Mouse (Mus musculus): ENCODE results near the gene Spata31d1d.
"Not testable (repeated sequence)": the region's sequence is repeated elsewhere in the genome, so short reads cannot be mapped to it uniquely, and the experiment has no call there.

Spata31d1d gene

GRCm38 (mm10) chr13:59741697-59742096 lies 10.1 kb upstream of the Spata31d1d start:
- POLR2A ChIA-PET = interaction anchor here in 2 of 4 experiments (0.7 to 6.5 kb wide), 6 partner anchors 8 to 85 kb away, joined by 3 to 28 read pairs (median 3); partner anchors contain the start of gene Isca1 (in 1 of the 2)
- CTCF ChIA-PET = interaction anchor here in 3 of 4 experiments (0.6 to 1.3 kb wide), 6 partner anchors 11 to 239 kb away, joined by 3 to 5 read pairs (median 3); no protein-coding TSS in a partner anchor

- ChIA-PET POLR2A (interaction anchor here in 2 of 4 experiments (0.8 to 6.5 kb wide), 7 partner anchors 9 to 84 kb away, joined by 3 to 28 read pairs (median 3); partner anchors contain the start of genes Isca1 (in 1 of the 2) and Spata31d1a (in 1 of the 2)), CTCF (interaction anchor here in 3 of 4 experiments (0.6 to 1.3 kb wide), 8 partner anchors 10 to 239 kb away, joined by 3 to 5 read pairs (median 3); no protein-coding TSS in a partner anchor)
Observed at GRCm38 (mm10) chr13:59741096-59741495, 9.5 kb upstream of the Spata31d1d start.

GRCm38 (mm10) chr13:59739397-59739796 lies 7.8 kb upstream of the Spata31d1d start:
- CTCF ChIA-PET = interaction anchor here in 2 of 4 experiments (0.6 to 0.9 kb wide), 2 partner anchors 10 to 29 kb away, joined by 3 read pairs; partner anchors contain the start of gene Spata31d1a (in 1 of the 2)

GRCm38 (mm10) chr13:59738455-59738854 lies 6.9 kb upstream of the Spata31d1d start:
- CTCF ChIA-PET = interaction anchor here in 2 of 4 experiments (0.6 to 1.2 kb wide), 3 partner anchors 29 to 323 kb away, joined by 3 read pairs; partner anchors contain the start of gene Spata31d1a (in 1 of the 2)
- POLR2A ChIA-PET = interaction anchor here in 1 of 4 experiments (1.4 kb wide), 1 partner anchor 8 kb away, joined by 3 read pairs; no protein-coding TSS in a partner anchor

More at GRCm38 (mm10) chr13:59739397-59739796, 7.8 kb upstream of the Spata31d1d start:
- POLR2A ChIA-PET = interaction anchor here in 2 of 4 experiments (1.1 to 1.5 kb wide), 3 partner anchors 9 to 13 kb away, joined by 3 to 4 read pairs (median 3); no protein-coding TSS in a partner anchor

- CTCF ChIA-PET = interaction anchor here in 2 of 4 experiments (0.6 to 1.9 kb wide), 8 partner anchors 9 to 71 kb away, joined by 3 to 9 read pairs (median 4); partner anchors contain the start of genes Spata31d1a (in 2 of the 2), 1700014D04Rik (in 1 of the 2) and Isca1 (in 1 of the 2)
- POLR2A ChIA-PET = interaction anchor here (0.6 to 2.6 kb wide), 16 partner anchors 9 to 615 kb away, joined by 3 to 17 read pairs (median 4); partner anchors contain the start of genes Isca1 (in 3 of the 4), 1700014D04Rik (in 1 of the 4) and Spata31d1a (in 1 of the 4)
Observed at GRCm38 (mm10) chr13:59735190-59735589, 3.6 kb upstream of the Spata31d1d start.

GRCm38 (mm10) chr13:59734347-59734746 lies 2.8 kb upstream of the Spata31d1d start:
- POLR2A ChIA-PET = interaction anchor here (0.5 to 2.6 kb wide), 26 partner anchors 9 to 1245 kb away, joined by 3 to 17 read pairs (median 4); partner anchors contain the start of genes Isca1 (in 3 of the 4), Spata31d1a (in 2 of the 4), 1700014D04Rik (in 1 of the 4) and Golm1 (in 1 of the 4)
- CTCF ChIA-PET = interaction anchor here (0.6 to 1.9 kb wide), 7 partner anchors 12 to 637 kb away, joined by 3 to 6 read pairs (median 3); partner anchors contain the start of genes Spata31d1a (in 2 of the 4) and Isca1 (in 1 of the 4)

GRCm38 (mm10) chr13:59733936-59734335 lies 2.4 kb upstream of the Spata31d1d start:
- ChIA-PET CTCF (interaction anchor here in 3 of 4 experiments (0.6 to 1.9 kb wide), 5 partner anchors 12 to 638 kb away, joined by 3 to 6 read pairs (median 3); partner anchors contain the start of gene Spata31d1a (in 1 of the 3)), POLR2A (interaction anchor here in 3 of 4 experiments (0.6 to 2.6 kb wide), 23 partner anchors 9 to 101 kb away, joined by 3 to 17 read pairs (median 4); partner anchors contain the start of genes Isca1 (in 3 of the 3), 1700014D04Rik (in 2 of the 3), Spata31d1a (in 2 of the 3) and Golm1 (in 1 of the 3))

- ChIA-PET POLR2A (interaction anchor here (0.6 to 2.3 kb wide), 36 partner anchors 9 to 335 kb away, joined by 3 to 17 read pairs (median 4); partner anchors contain the start of genes Isca1 (in 2 of the 4), Spata31d1a (in 2 of the 4), Agtpbp1 (in 1 of the 4) and Golm1 (in 1 of the 4)), CTCF (interaction anchor here (0.5 to 2.1 kb wide), 57 partner anchors 9 to 263 kb away, joined by 3 to 22 read pairs (median 4); partner anchors contain the start of genes Isca1 (in 4 of the 4), 1700014D04Rik (in 1 of the 4), Agtpbp1 (in 1 of the 4) and Golm1 (in 1 of the 4))
Observed at GRCm38 (mm10) chr13:59728378-59729093, 3.0 kb downstream of the Spata31d1d start.

- ChIA-PET POLR2A (interaction anchor here in 3 of 4 experiments (0.7 to 3.5 kb wide), 24 partner anchors 8 to 142 kb away, joined by 3 to 21 read pairs (median 3); partner anchors contain the start of genes Isca1 (in 2 of the 3), Agtpbp1 (in 1 of the 3), Naa35 (in 1 of the 3) and Spata31d1a (in 1 of the 3)), CTCF (interaction anchor here in 3 of 4 experiments (0.6 to 1.0 kb wide), 4 partner anchors 9 to 91 kb away, joined by 3 to 5 read pairs (median 3); partner anchors contain the start of gene Spata31d1a (in 1 of the 3))
Observed at GRCm38 (mm10) chr13:59726139-59726867, 5.2 kb downstream of the Spata31d1d start.

- POLR2A ChIA-PET, CTCF ChIA-PET: not testable (repeated sequence)
Observed at GRCm38 (mm10) chr13:59722089-59722488, 9.5 kb downstream of the Spata31d1d start.

GRCm38 (mm10) chr13:59719475-59719874 lies 12.1 kb downstream of the Spata31d1d start:
- ChIA-PET CTCF (interaction anchor here (0.6 to 2.1 kb wide), 8 partner anchors 9 to 1492 kb away, joined by 3 to 8 read pairs (median 4); partner anchors contain the start of gene Spata31d1a (in 1 of the 4)), POLR2A (interaction anchor here in 3 of 4 experiments (0.6 to 1.8 kb wide), 6 partner anchors 9 to 44 kb away, joined by 4 to 5 read pairs (median 4); partner anchors contain the start of genes Golm1 (in 1 of the 3) and Spata31d1a (in 1 of the 3))

GRCm38 (mm10) chr13:59718857-59719440 lies 12.6 kb downstream of the Spata31d1d start:
- CTCF ChIA-PET = interaction anchor here in 3 of 4 experiments (0.6 to 2.1 kb wide), 6 partner anchors 9 to 1491 kb away, joined by 3 to 8 read pairs (median 4); partner anchors contain the start of gene Spata31d1a (in 1 of the 3)
- POLR2A ChIA-PET = interaction anchor here in 3 of 4 experiments (0.6 to 1.8 kb wide), 5 partner anchors 9 to 20 kb away, joined by 4 read pairs; partner anchors contain the start of gene Spata31d1a (in 1 of the 3)

GRCm38 (mm10) chr13:59713710-59714109 lies 17.8 kb downstream of the Spata31d1d start:
- ChIA-PET POLR2A (interaction anchor here in 2 of 4 experiments (0.7 to 2.6 kb wide), 15 partner anchors 11 to 211 kb away, joined by 3 to 8 read pairs (median 5); partner anchors contain the start of gene Isca1 (in 1 of the 2)), CTCF (interaction anchor here in 3 of 4 experiments (0.5 to 3.0 kb wide), 3 partner anchors 14 to 133 kb away, joined by 4 to 12 read pairs (median 6); no protein-coding TSS in a partner anchor)

- ChIA-PET POLR2A (interaction anchor here in 3 of 4 experiments (0.6 to 2.9 kb wide), 11 partner anchors 9 to 1762 kb away, joined by 3 to 21 read pairs (median 4); partner anchors contain the start of gene Hnrnpa0 (in 1 of the 3)), CTCF (interaction anchor here in 1 of 4 experiments (0.6 to 1.1 kb wide), 2 partner anchors 23 to 1432 kb away, joined by 3 read pairs; no protein-coding TSS in a partner anchor)
Observed at GRCm38 (mm10) chr13:59711984-59712383, 19.6 kb downstream of the Spata31d1d start, which contains the start of gene Spata31d1b. Gene Spata31d1b (plus strand): TSS chr13:59712284.

GRCm38 (mm10) chr13:59710230-59710629 lies 21.3 kb downstream of the Spata31d1d start, which contains the start of gene Spata31d1a:
Gene Spata31d1a (minus strand): TSS chr13:59710330.
- POLR2A ChIA-PET = interaction anchor here in 2 of 4 experiments (0.6 to 3.8 kb wide), 15 partner anchors 9 to 60 kb away, joined by 3 to 21 read pairs (median 4); partner anchors contain the start of gene Isca1 (in 2 of the 2)
- CTCF ChIA-PET = interaction anchor here in 3 of 4 experiments (0.6 to 2.8 kb wide), 11 partner anchors 9 to 130 kb away, joined by 3 to 18 read pairs (median 3); no protein-coding TSS in a partner anchor

Measured in embryonic stem cell, embryonic (primary cell).